Mouse (Mus musculus) lung, embryonic 16.5 days (tissue): ENCODE data around the gene Hcls1. TPM values are rescaled to one million over a fixed set of nuclear protein-coding genes. Genes with fewer than 3 reads are reported as not detected.

ENCODE experiments used
- polyA plus RNA-seq: library from polyadenylated mRNA; unstranded; fragments of >200 nt; fragmentation: Nextera tagmentation; extraction: Ambion mirVana; gene quantifications from 2 replicates; pipeline ENCODE4 v1.2.1, GENCODE M21; 2015

Gene Hcls1
- polyA plus RNA-seq, 1 experiment from 2014 or later, result 7.0 TPM

Other genes with a start within 250 kb of the Hcls1 start
- 8.5 and 9.1 TPM in 2 replicates for gene Ildr1, start 241.0 kb upstream of the Hcls1 start, polyA plus RNA-seq
- 49.4 and 58.9 TPM in 2 replicates for gene Slc15a2, start 150.0 kb upstream of the Hcls1 start, polyA plus RNA-seq
- 29.8 and 30.9 TPM in 2 replicates for gene Iqcb1, start 106.6 kb upstream of the Hcls1 start, polyA plus RNA-seq
- 1.0 and 1.3 TPM in 2 replicates for gene Eaf2, start 60.0 kb upstream of the Hcls1 start, polyA plus RNA-seq
- gene Golgb1, start 59.8 kb upstream of the Hcls1 start, polyA plus RNA-seq, result 89.6 and 97.2 TPM in 2 replicates
- 0.18 and 0.26 TPM in 2 replicates for gene Fbxo40, start 55.5 kb downstream of the Hcls1 start, polyA plus RNA-seq
- gene Polq, start 76.8 kb downstream of the Hcls1 start, polyA plus RNA-seq, result 5.6 and 8.4 TPM in 2 replicates